Mouse (Mus musculus) liver, embryonic 14.5 days (tissue): ENCODE measurements around the gene Rps6kb2. TPM values are rescaled to one million over a fixed set of nuclear protein-coding genes. Genes with fewer than 3 reads are reported as not detected.
A peak's percentile ranks its signal among the peaks of the same experiment; 100 is the strongest.
"Not testable (repeated sequence)": the region's sequence is repeated elsewhere in the genome, so short reads cannot be mapped to it uniquely, and the experiment has no call there.

Source experiments
- ATAC-seq: fragments of 200-750 bp; cut with Nextera tagmentation; 2 replicates; pipeline ENCODE4 v1.8.0; 2017; ENCODE audit warnings: moderate number of reproducible peaks, mild to moderate bottlenecking, moderate library complexity; ENCODE audit not compliant: insufficient read depth
- DNase-seq, 3 experiments: peaks; one replicate each; pipeline ENCODE4 v3.0.0-alpha.2; 2012 to 2013; ENCODE audit warnings: low read depth in 3 of 3, low spot score in 3 of 3
- H3K27ac ChIP-seq: fragments of 300-500 bp; sonication (generic); 2 replicates; pipeline ENCODE4 v1.5.1; 2014; ENCODE audit warnings: moderate library complexity, mild to moderate bottlenecking, control low read depth, inconsistent platforms
- H3K27me3 ChIP-seq: fragments of 300-500 bp; sonication (generic); 2 replicates; pipeline ENCODE4 v1.6.1; 2014; ENCODE audit warnings: mild to moderate bottlenecking, low read length, moderate library complexity; ENCODE audit not compliant: control insufficient read depth, insufficient read depth
- H3K36me3 ChIP-seq: fragments of 300-500 bp; sonication (generic); replicated peaks from 2 replicates; pipeline ENCODE4 v1.6.1; 2014; ENCODE audit warnings: low read depth; ENCODE audit not compliant: control insufficient read depth, insufficient read depth
- H3K4me1 ChIP-seq, 2 experiments: fragments of 200-500 bp in 1 of 2; fragments of 300-500 bp in 1 of 2; sonication (generic) in 1 of 2; replicated peaks; 2 replicates each; pipeline ENCODE4 v1.6.1; 2012 to 2014; ENCODE audit warnings: antibody characterized with exemption in 1 of 2, inconsistent platforms in 1 of 2, low read length in 1 of 2; ENCODE audit not compliant: control insufficient read depth in 2 of 2, insufficient read depth in 2 of 2
- H3K4me2 ChIP-seq: fragments of 300-500 bp; sonication (generic); 2 replicates; pipeline ENCODE4 v1.6.1; 2014; ENCODE audit warnings: low read depth, mild to moderate bottlenecking, control low read depth, moderate library complexity
- H3K4me3 ChIP-seq, 2 experiments: fragments of 200-500 bp in 1 of 2; fragments of 300-500 bp in 1 of 2; sonication (generic) in 1 of 2; 2 replicates each; pipeline ENCODE4 v1.5.1; 2012 to 2014; ENCODE audit warnings: low read depth in 2 of 2, low read length in 2 of 2, mild to moderate bottlenecking in 2 of 2, control low read depth in 1 of 2, inconsistent platforms in 1 of 2, moderate library complexity in 1 of 2; ENCODE audit not compliant: insufficient read depth in 1 of 2
- H3K9ac ChIP-seq: fragments of 300-500 bp; sonication (generic); replicated peaks from 2 replicates; pipeline ENCODE4 v1.6.1; 2014; ENCODE audit warnings: mild to moderate bottlenecking, control low read depth, moderate library complexity
- H3K9me3 ChIP-seq: fragments of 300-500 bp; sonication (generic); 2 replicates; pipeline ENCODE4 v1.6.1; 2016; ENCODE audit warnings: low read length, mixed read lengths; ENCODE audit not compliant: control insufficient read depth
- CTCF ChIP-seq: IDR thresholded peaks from 2 replicates; pipeline ENCODE4 v1.5.1; 2016; ENCODE audit warnings: antibody characterized with exemption, low read depth, control low read depth
- EP300 ChIP-seq: IDR thresholded peaks from 2 replicates; pipeline ENCODE4 v1.6.1; 2016; ENCODE audit warnings: antibody characterized with exemption, low read depth
- WGBS: fragments of 180-500 bp; shearing (Covaris S2); extraction: QIAGEN DNeasy Blood & Tissue Kit; methylation state at CpG from one replicate; pipeline ENCODE4 v1.1.7; 2014; ENCODE audit not compliant: insufficient replicate concordance; 5-methylcytosine and 5-hydroxymethylcytosine counted together
- polyA plus RNA-seq, 2 experiments: library from polyadenylated mRNA; depleted of rRNA in 1 of 2; stranded (reverse) in 1 of 2; unstranded in 1 of 2; fragments of >200 nt; fragmentation: Nextera tagmentation in 1 of 2; extraction: Ambion mirVana in 1 of 2; gene quantifications; 2 replicates each; pipeline versions ENCODE4 v1.2.1 to v1.2.3; 2012 to 2014

Gene Rps6kb2
- polyA plus RNA-seq, 2 experiments, result 19.2 to 19.9 TPM

- H3K27ac ChIP-seq, result no peak within 1 kb of the TSS
- no peaks in the 10 kb centered on the region; the same call in 1 of the 2 replicates for H3K27me3 ChIP-seq
- no peak within 1 kb of the TSS for H3K4me2 ChIP-seq
- no peaks in the 10 kb centered on the region for H3K36me3 ChIP-seq
- TF ChIP-seq CTCF (no peak), EP300 (no peak)
- ATAC-seq, result no peak
- H3K9me3 ChIP-seq, result no peaks in the 10 kb centered on the region
- H3K9ac ChIP-seq, result no peak within 1 kb of the TSS
- 62% methylated on average over 2 of the region's 2 CpGs for WGBS
- H3K4me1 ChIP-seq, result peaks cover 2 to 3% of the 10 kb centered on the region in 2 experiments; a peak in 3 of 4 replicates
- no peak for DNase-seq
- no peak within 1 kb of the TSS for H3K4me3 ChIP-seq
Measured at GRCm38 (mm10) chr19:4139446-4139845, 23.7 kb downstream of the Rps6kb2 start, which contains the start of gene Gpr152. Gene Gpr152, plus strand, starts transcription at chr19:4139787.

DNA sequence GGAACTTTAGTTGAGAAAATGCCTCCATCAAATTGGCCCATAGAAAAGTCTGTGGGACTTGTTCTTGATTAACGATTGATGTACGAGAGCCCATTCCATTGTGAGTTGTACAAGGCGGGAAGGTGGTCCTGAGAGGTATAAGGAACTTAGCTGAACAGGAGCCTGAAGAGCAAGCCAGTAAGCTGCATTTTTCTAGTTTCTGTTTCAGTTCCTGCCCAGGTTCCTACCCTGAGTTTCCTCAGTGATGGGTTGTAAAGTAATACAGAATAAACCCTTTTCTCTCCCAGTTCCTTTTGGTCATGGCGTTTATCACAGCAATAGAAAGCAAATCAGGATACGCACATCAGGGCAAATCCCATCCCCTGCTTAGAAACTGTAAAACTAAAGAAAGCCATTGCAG lies 25.2 kb downstream of the Rps6kb2 start:
- Histone ChIP-seq H3K36me3 (peaks cover under 1% of the 10 kb centered on the region; the same call in 1 of the 2 replicates), H3K27me3 (no peaks in the 10 kb centered on the region; the same call in 1 of the 2 replicates), H3K4me3 (no peak overlapping the region), H3K27ac (no peak overlapping the region), H3K9ac (no peak overlapping the region), H3K9me3 (no peaks in the 10 kb centered on the region), H3K4me2 (no peak overlapping the region), H3K4me1 (peaks cover 2 to 3% of the 10 kb centered on the region in 2 experiments; a peak in 3 of 4 replicates)
- DNase-seq (no peak), ATAC-seq (no peak)
- TF ChIP-seq CTCF (no peak), EP300 (no peak)
- WGBS, result 69% methylated on average over 5 of the region's 5 CpGs

GRCm38 (mm10) chr19:4136463-4136862 lies 26.7 kb downstream of the Rps6kb2 start:
- H3K4me2 ChIP-seq, result peak overlapping the region; percentile 43
- peak; percentile 54; the same call in 1 of the 2 replicates for ATAC-seq

GRCm38 (mm10) chr19:4135963-4136345 lies 27.2 kb downstream of the Rps6kb2 start:
- H3K27me3 ChIP-seq, DNase-seq, H3K27ac ChIP-seq, H3K9me3 ChIP-seq, H3K9ac ChIP-seq: not testable (repeated sequence)
- Histone ChIP-seq H3K4me2 (peak overlapping the region; percentile 43), H3K4me3 (peak overlapping the region in 1 of 2 experiments; percentile 26; a peak in 1 of 4 replicates), H3K4me1 (peaks cover 9 to 12% of the 10 kb centered on the region in 2 experiments), H3K36me3 (peaks cover 15% of the 10 kb centered on the region)
- peak; percentile 54; the same call in 1 of the 2 replicates for ATAC-seq
- peak; percentile 84 for TF ChIP-seq CTCF
- 8% methylated on average over 8 of the region's 8 CpGs for WGBS

More at GRCm38 (mm10) chr19:4136463-4136862, 26.7 kb downstream of the Rps6kb2 start:
- H3K9ac ChIP-seq, result no peak overlapping the region
- H3K27me3 ChIP-seq, result no peaks in the 10 kb centered on the region; the same call in 1 of the 2 replicates
- peaks cover 14% of the 10 kb centered on the region for H3K36me3 ChIP-seq
- H3K9me3 ChIP-seq, result no peaks in the 10 kb centered on the region
- H3K27ac ChIP-seq, result no peak overlapping the region
- H3K4me1 ChIP-seq, result peaks cover 7 to 9% of the 10 kb centered on the region in 2 experiments
- 61% methylated on average over 5 of the region's 5 CpGs for WGBS
- no peak overlapping the region for H3K4me3 ChIP-seq
- TF ChIP-seq EP300 (no peak), CTCF (peak; percentile 61)
- no peak for DNase-seq

- not testable (repeated sequence) for H3K9me3 ChIP-seq, H3K4me3 ChIP-seq, H3K9ac ChIP-seq, H3K27me3 ChIP-seq, DNase-seq, ATAC-seq, H3K27ac ChIP-seq
- H3K36me3 ChIP-seq, result peaks cover 15% of the 10 kb centered on the region
- 72% methylated on average over 6 of the region's 6 CpGs for WGBS
- H3K4me2 ChIP-seq, result peak overlapping the region; percentile 43
- peaks cover 12 to 16% of the 10 kb centered on the region in 2 experiments for H3K4me1 ChIP-seq
Measured at GRCm38 (mm10) chr19:4135229-4135962, 27.8 kb downstream of the Rps6kb2 start.
